Mouse (Mus musculus) G1E (cell line): Measurements from ENCODE around the gene Mef2b.

ENCODE experiments used
- CTCF ChIP-seq: IDR thresholded peaks from 2 replicates; pipeline ENCODE4 v1.5.1; 2012; ENCODE audit warnings: low read depth, low read length, inconsistent platforms, mixed read lengths
- GATA1 ChIP-seq: IDR thresholded peaks from 2 replicates; pipeline ENCODE4 v1.6.1; 2012; ENCODE audit warnings: borderline replicate concordance, low read length, inconsistent platforms, mixed read lengths
- GATA2 ChIP-seq: IDR thresholded peaks from 2 replicates; pipeline ENCODE4 v1.6.1; 2012; ENCODE audit warnings: low read depth, low read length, inconsistent platforms, borderline replicate concordance
- POLR2AphosphoS5 ChIP-seq: IDR thresholded peaks from 2 replicates; pipeline ENCODE4 v1.6.1; 2012; ENCODE audit warnings: low read depth, low read length, inconsistent platforms; ENCODE audit not compliant: insufficient replicate concordance
- TAL1 ChIP-seq: conservative IDR thresholded peaks from 2 replicates; pipeline ENCODE4 v1.6.1; 2012; ENCODE audit warnings: low read depth, low read length, inconsistent platforms, mixed read lengths

DNA sequence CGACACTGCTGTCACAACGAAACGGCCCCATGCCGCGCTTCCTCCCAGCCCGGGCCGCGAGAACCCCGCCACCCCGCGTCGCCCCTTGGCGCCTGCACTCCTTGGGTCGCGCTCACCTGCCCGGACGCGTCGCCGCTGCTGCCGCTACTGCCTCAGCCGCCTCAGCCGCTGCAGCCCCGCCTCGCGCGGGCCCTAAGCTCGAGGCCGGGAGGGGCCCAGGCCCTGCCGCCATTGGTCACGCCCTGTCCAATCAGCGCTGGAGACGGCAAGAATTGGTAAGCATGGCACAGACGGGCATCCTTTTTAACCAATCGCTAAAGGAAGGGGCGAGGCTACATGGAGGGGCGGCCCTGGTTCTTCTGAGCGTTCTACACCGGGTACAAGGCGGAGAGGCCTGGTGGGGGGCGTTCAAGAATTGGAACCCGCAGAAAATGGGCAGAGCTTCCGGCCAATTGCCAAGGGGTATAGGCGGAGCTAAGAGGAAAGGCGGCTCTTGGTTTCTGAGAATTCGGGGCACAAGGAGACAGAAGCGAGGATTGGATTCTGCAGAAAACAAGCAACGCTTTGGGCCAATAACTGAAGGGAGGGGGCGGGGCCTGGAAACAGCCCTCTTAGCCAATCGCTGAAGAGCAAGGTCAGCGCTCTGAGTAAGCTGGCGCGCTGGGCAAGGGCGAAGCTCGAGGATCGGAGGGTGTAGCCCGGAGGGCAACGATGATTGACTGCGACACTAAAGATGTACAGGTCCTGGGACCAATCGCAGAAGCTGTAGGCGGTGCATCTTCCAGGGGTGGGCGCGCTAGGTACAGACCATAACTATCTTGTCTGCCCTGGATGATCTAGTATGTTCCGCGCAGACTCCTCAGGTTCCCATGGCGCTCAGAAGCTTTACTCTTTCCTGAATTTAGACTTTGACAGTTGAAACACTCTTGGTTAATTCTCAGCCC is 72.9 kb downstream of the Mef2b start, which contains the start of gene Slc25a42:
- TF ChIP-seq CTCF = no peak
- TF ChIP-seq GATA2 = no peak
- TF ChIP-seq GATA1 = no peak
- TF ChIP-seq POLR2AphosphoS5 = no peak
- no peak for TF ChIP-seq TAL1
